ENCODE assay signal across 15 mouse cellular contexts in the genomic region with DNA sequence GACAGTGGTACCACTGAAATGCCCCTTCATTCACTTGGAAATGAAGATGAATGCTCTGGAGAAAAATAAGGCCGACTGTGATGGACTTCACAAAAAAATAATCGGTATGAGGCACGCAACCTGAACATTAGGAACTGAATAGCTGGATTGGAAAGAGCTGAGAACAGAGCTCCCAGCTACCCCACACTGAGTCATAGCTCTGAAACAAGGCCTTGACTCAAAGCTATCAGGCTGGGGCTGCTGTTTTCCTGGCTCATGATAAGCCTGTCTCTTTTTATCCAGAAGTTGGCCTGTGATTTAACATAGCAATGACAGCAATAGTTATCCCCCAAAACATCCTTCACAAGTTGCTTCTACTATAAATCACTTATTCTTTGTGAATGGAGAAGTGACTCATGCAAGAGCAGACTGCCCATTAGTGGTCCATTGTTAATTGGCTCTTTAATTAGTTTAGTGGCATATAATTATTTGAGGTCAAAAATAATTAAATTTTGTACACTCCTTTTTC.
DNase-seq lines count a peak whose midpoint lies in the region; ATAC-seq and TF ChIP-seq lines count a peak whose summit lies in the region.
"Had no signal": no experiment of that assay in that cellular context is flagged by ENCODE, and none has a peak within 500 bp of the region (broad histone marks: within the 10 kb centered on the region; RNA-seq: fewer than 3 reads in every experiment).

No protein-coding gene starts in this region.

- no peak for TF ChIP-seq CTCF in embryonic fibroblast, embryonic 13.5 days (IDR thresholded peaks at IDR 0.05; ENCODE audit: borderline replicate concordance, insufficient read depth, low read length)

- no peak for TF ChIP-seq POLR2A in embryonic fibroblast, embryonic 13.5 days (IDR thresholded peaks at IDR 0.05; ENCODE audit: low read depth, low read length)

- H3K27me3 ChIP-seq in embryonic facial prominence, embryonic 14.5 days (replicated peaks; ENCODE audit: control insufficient read depth, insufficient read depth, low read length), result no peaks in the 10 kb centered on the region
- no peaks in the 10 kb centered on the region for H3K27me3 ChIP-seq in embryonic facial prominence, embryonic 10.5 days (replicated peaks; ENCODE audit: low read depth, poor library complexity, severe bottlenecking)
- H3K27me3 ChIP-seq in hindbrain, embryonic 16.5 days (replicated peaks; ENCODE audit: control insufficient read depth, insufficient read depth, low read length), result no peaks in the 10 kb centered on the region
- no peaks in the 10 kb centered on the region for H3K27me3 ChIP-seq in hindbrain, embryonic 14.5 days (ENCODE audit: control insufficient read depth, insufficient read depth, low read length)
- H3K27me3 ChIP-seq: neural tube, embryonic 15.5 days had no signal

- no peak overlapping the region for H3K4me2 ChIP-seq in embryonic facial prominence, embryonic 14.5 days (ENCODE audit: low read depth, low read length)
- no peak overlapping the region for H3K4me2 ChIP-seq in hindbrain, embryonic 16.5 days (ENCODE audit: low read length)
- H3K4me2 ChIP-seq in hindbrain, embryonic 14.5 days (replicated peaks), result no peak overlapping the region
- H3K4me2 ChIP-seq: liver, embryonic 11.5 days; neural tube, embryonic 15.5 days had no signal

- DNase-seq in embryonic facial prominence, embryonic 14.5 days (ENCODE audit: low spot score), result peak; percentile 4
- DNase-seq in embryonic facial prominence, embryonic 10.5 days (ENCODE audit: low spot score), result no peak
- no peak for DNase-seq in hindbrain, embryonic 14.5 days (ENCODE audit: low spot score)
- peak; percentile 85 for DNase-seq in MN1 (ENCODE audit: low spot score)
- no peak for DNase-seq in lung, postnatal 10 days
- DNase-seq: cerebellum, postnatal 25 days; gastrocnemius, postnatal 36 days; kidney, adult 18-20 months; lung, postnatal 4 days had no signal

- H3K4me3 ChIP-seq in embryonic facial prominence, embryonic 14.5 days (ENCODE audit: low read depth, low read length), result no peak overlapping the region
- no peak overlapping the region for H3K4me3 ChIP-seq in embryonic facial prominence, embryonic 10.5 days
- H3K4me3 ChIP-seq in hindbrain, embryonic 16.5 days (ENCODE audit: low read length), result no peak overlapping the region
- H3K4me3 ChIP-seq in hindbrain, embryonic 14.5 days (replicated peaks; ENCODE audit: low read length), result no peak overlapping the region
- no peak overlapping the region for H3K4me3 ChIP-seq in embryonic fibroblast, embryonic 13.5 days (ENCODE audit: insufficient read depth, low read length)
- H3K4me3 ChIP-seq: neural tube, embryonic 15.5 days had no signal

- no peak overlapping the region for H3K27ac ChIP-seq in embryonic facial prominence, embryonic 14.5 days (replicated peaks; ENCODE audit: low read depth, low read length)
- H3K27ac ChIP-seq in embryonic facial prominence, embryonic 10.5 days (replicated peaks), result no peak overlapping the region
- no peak overlapping the region for H3K27ac ChIP-seq in hindbrain, embryonic 16.5 days (ENCODE audit: low read depth, low read length)
- no peak overlapping the region for H3K27ac ChIP-seq in hindbrain, embryonic 14.5 days
- peak overlapping the region; percentile 52; the same call in 1 of the 2 replicates for H3K27ac ChIP-seq in embryonic fibroblast, embryonic 13.5 days (ENCODE audit: insufficient read depth, low read length)
- H3K27ac ChIP-seq: neural tube, embryonic 15.5 days had no signal

- no peaks in the 10 kb centered on the region for H3K9me3 ChIP-seq in embryonic facial prominence, embryonic 14.5 days (ENCODE audit: control insufficient read depth, low read length)
- H3K9me3 ChIP-seq in embryonic facial prominence, embryonic 10.5 days, result no peaks in the 10 kb centered on the region
- H3K9me3 ChIP-seq in hindbrain, embryonic 16.5 days (ENCODE audit: control insufficient read depth, low read length), result no peaks in the 10 kb centered on the region
- H3K9me3 ChIP-seq in hindbrain, embryonic 14.5 days (ENCODE audit: control insufficient read depth, low read length), result no peaks in the 10 kb centered on the region
- H3K9me3 ChIP-seq: neural tube, embryonic 15.5 days had no signal

- H3K4me1 ChIP-seq in embryonic facial prominence, embryonic 14.5 days (ENCODE audit: control insufficient read depth, insufficient read depth, low read length), result no peaks in the 10 kb centered on the region
- no peaks in the 10 kb centered on the region for H3K4me1 ChIP-seq in embryonic facial prominence, embryonic 10.5 days
- H3K4me1 ChIP-seq in hindbrain, embryonic 16.5 days (ENCODE audit: control insufficient read depth, insufficient read depth, low read depth, low read length), result no peaks in the 10 kb centered on the region
- no peaks in the 10 kb centered on the region for H3K4me1 ChIP-seq in hindbrain, embryonic 14.5 days (replicated peaks; ENCODE audit: control insufficient read depth, insufficient read depth, low read length)
- peaks cover 2% of the 10 kb centered on the region; the same call in 1 of the 2 replicates for H3K4me1 ChIP-seq in embryonic fibroblast, embryonic 13.5 days (ENCODE audit: control insufficient read depth, insufficient read depth, low read length)
- H3K4me1 ChIP-seq: neural tube, embryonic 15.5 days had no signal

- no peak overlapping the region for H3K9ac ChIP-seq in embryonic facial prominence, embryonic 14.5 days (ENCODE audit: low read depth, low read length)
- H3K9ac ChIP-seq in hindbrain, embryonic 16.5 days (ENCODE audit: low read depth, low read length), result no peak overlapping the region
- H3K9ac ChIP-seq in hindbrain, embryonic 14.5 days, result no peak overlapping the region
- H3K9ac ChIP-seq: neural tube, embryonic 15.5 days had no signal

- no peaks in the 10 kb centered on the region for H3K36me3 ChIP-seq in embryonic facial prominence, embryonic 14.5 days (ENCODE audit: control insufficient read depth, insufficient read depth, low read length)
- no peaks in the 10 kb centered on the region for H3K36me3 ChIP-seq in embryonic facial prominence, embryonic 10.5 days (replicated peaks)
- H3K36me3 ChIP-seq in hindbrain, embryonic 16.5 days (ENCODE audit: control insufficient read depth, insufficient read depth, low read length), result no peaks in the 10 kb centered on the region
- no peaks in the 10 kb centered on the region for H3K36me3 ChIP-seq in hindbrain, embryonic 14.5 days (replicated peaks; ENCODE audit: control insufficient read depth, insufficient read depth)
- H3K36me3 ChIP-seq: neural tube, embryonic 15.5 days had no signal

- 76% methylated on average over 3 of the region's 3 CpGs for WGBS in embryonic facial prominence, embryonic 14.5 days
- WGBS in embryonic facial prominence, embryonic 10.5 days, result 80% methylated on average over 3 of the region's 3 CpGs
- 62% methylated on average over 3 of the region's 3 CpGs for WGBS in hindbrain, embryonic 16.5 days
- 61% methylated on average over 3 of the region's 3 CpGs for WGBS in hindbrain, embryonic 14.5 days

- ATAC-seq in embryonic facial prominence, embryonic 14.5 days (ENCODE audit: low read depth), result no peak
- ATAC-seq in hindbrain, embryonic 16.5 days, result 0 out of 2 replicates have a peak, but pooled peaks have one; percentile 54
- ATAC-seq in hindbrain, embryonic 14.5 days (ENCODE audit: low FRiP score), result no peak
- no peak for ATAC-seq in CD4-positive, CD25-positive, alpha-beta regulatory T cell, adult 4 months
- ATAC-seq: midbrain, embryonic 16.5 days had no signal

Comparison
In these comparisons a context has a peak if more than half of its experiments do, and no peak if none do; other contexts are left out.
1. DNase-seq: peak in embryonic facial prominence, embryonic 14.5 days (single experiment) and MN1 (single experiment); none in embryonic facial prominence, embryonic 10.5 days (single experiment), hindbrain, embryonic 14.5 days (single experiment) and lung, postnatal 10 days (single experiment).